Mouse (Mus musculus): ENCODE measurements around the gene Gm26602.
A peak's percentile ranks its signal among the peaks of the same experiment; 100 is the strongest.
"Not testable (repeated sequence)": the region's sequence is repeated elsewhere in the genome, so short reads cannot be mapped to it uniquely, and the experiment has no call there.

The Gm26602 gene

DNA sequence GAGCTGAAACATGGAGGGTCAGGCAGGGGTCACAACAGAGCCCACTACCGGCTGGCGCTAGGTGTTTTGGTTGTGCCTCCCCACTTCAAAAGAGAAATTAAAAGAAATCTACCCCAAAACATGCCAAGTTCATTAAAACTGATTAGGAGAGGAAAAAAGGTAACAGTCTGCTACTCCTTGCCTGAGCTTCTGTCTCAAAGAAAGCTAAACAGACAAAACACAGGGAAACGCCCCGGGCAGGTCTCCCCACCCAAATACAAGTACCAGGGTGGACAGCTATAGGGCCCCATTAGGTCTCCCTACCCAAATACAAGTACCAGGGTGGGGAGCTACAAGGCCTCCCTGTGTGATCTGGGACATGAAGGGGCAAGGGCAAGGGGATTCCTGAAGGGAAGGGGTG, at the start of gene Gm26602:
Gm26602 (plus strand) TSS at position 301 of the 400 bp plus-strand sequence.
- no peak for DNase-seq (ENCODE audit: low read depth)

DNA sequence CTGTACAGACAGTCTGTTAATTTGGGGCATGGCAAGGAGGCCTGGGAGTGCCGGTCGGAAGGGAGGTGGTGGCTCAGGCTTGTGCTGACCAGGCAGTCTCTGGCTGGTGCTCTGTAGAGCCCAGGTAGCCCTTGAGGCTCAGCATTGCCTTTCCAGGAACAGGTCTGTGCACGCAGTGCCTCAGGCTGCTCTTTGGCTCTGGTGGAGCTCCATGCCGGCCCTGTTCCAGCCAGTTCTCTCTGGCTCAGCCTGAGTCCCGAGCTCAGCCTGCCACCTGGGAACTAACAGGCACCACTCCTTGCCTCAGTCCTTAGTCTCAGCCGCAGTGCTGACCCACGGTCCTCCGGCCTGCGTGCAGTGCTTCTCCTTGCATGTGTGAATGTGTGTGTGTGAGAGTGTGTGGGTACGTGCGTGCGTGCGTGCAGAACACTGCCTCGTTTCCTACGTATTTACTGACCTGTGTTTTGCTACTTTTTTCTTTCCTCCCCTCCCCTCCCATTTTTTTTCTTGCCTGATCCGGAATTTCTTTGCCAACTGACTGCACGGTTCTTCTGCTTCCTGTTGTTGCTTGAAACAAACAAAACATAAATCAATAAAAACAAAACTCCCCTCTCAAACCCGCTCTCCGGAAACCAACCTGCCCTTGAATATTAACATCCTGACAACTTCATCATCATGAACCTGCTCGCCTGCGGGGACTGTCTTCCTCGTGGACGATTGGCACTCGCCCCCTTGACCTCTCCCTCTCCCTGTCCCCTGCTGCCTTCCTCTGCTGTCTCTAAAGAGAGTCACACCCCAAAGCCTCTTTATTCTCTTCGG, 49.2 kb upstream of the Gm26602 start:
- DNase-seq (ENCODE audit: low read depth): no peak

DNA sequence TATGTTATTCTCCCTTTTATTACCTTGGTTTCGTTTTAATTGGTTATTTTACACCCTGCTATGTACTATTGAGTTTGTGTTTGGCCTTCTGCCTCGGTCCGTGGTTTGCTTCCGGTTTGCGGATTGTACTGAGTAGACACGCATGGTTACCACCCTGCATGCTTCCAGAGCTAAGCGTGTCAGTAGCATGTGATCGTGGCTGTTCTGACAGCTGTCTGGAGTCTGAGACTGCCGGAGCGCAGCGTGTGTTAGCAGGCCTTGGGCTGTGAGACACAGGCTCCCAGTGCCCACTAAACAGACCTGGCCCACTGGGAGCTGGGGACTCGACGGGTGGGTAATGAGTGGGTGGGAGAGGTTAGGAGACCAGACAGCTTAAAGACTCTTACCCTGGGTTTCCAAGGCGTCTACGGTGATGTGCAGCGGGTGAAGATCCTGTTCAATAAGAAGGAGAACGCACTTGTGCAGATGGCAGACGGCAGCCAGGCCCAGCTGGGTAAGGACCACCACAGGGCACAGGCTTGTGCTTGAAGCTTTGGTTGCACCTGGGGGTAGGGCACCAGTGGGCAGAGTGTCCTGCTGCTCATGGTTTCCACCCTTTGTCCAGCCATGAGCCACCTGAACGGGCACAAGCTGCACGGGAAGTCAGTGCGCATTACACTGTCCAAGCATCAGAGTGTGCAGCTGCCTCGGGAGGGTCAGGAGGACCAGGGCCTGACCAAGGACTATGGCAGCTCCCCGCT, 48.4 kb upstream of the Gm26602 start:
- no peak for DNase-seq (ENCODE audit: low read depth)

DNA sequence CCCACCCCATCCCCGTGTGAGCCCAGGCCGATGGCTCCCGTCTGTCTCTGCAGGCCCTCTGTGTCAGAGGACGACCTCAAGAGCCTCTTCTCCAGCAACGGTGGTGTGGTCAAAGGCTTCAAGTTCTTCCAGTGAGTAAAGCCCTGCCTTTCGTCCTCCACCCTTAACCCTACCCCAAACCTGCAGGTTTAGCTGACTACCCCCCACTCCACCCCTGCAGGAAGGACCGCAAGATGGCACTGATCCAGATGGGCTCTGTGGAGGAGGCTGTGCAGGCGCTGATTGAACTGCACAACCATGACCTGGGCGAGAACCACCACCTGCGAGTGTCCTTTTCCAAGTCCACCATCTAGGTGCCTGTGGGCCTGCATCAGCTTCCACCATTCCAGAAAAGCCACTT, 47.7 kb upstream of the Gm26602 start:
- no peak for DNase-seq (ENCODE audit: low read depth)

DNA sequence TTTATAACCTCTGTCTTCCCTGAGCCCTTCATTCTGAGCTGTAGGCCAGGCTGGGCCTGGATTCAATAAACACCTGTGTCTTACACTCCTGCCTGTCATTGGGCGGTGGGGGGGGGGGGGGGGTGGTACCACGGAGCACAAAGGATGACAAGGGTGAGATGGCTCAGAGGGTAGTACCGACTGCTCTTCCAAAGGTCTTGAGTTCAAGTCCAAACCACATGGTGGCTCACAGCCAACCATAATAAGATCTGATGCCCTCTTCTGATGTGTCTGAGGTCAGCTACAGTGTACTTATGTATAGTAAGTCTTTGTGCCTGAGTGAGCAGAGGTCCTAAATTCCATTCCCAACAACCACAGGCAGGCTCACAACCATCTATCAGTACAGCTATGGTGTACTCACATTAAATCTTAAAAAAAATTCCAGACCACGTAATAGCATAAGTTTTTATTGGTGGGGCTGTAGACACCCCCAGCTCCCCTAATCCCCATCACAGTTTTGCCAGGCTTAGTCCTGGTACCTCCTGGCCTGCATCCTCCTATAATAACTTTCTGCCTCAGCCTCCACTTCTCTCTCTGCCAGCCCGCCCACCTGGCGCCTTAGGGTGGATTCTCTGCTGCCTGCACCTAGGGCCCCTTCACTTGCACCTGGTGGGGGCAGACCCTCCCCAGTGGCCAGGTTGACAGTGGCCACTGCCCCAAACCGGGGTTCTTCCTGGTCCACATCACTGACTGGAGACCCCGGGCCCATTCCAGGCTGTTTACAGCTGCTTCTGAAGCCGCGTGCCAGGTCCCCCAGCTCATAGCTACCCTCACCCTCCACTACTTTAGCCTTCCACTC, 46.1 kb upstream of the Gm26602 start:
- no peak for DNase-seq (ENCODE audit: low read depth)

DNA sequence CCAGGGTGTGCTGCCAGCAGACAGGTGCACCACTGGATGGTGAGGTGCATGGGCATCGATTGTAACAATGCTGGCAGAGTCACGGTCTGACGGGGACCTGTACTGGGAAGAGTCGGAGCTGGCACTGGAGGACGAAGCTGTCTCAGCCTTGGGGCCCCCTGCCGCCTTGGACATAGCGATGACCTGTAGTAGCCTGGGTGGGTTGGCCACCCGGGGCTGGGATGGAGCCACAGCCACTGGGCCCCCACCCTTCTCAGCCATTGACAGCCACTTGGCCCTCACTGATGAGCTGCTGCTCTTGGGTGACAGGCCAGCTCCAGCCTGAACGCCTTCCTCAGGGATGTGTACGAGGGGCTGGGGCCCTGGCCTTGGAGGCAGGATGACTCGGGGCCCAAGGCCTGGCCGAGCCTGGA, 45.5 kb upstream of the Gm26602 start:
- no peak for DNase-seq (ENCODE audit: low read depth)

DNA sequence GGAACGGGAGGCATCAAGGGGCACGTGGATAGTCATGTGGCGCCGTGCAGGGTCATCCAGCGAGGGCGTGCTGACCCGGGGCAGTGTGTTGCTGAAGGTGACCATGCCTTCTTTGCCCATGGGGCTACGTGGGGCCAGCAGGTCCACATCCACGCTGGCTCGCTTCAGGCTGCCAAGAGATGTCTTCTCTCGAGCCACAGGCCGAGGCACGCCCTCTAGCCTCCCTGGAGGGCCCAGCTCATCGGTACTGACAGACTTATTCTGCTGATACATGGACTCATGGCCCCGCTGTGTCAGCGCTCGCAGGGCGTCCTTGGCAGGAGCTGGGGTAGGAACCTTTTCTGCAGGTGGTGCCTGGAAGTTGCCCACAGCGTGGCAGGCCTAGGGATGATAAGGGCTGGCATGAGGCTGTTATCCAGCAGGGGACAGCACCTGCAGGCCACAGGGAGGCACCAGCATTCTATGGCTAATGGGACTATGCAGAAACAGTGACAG, 44.8 kb upstream of the Gm26602 start:
- DNase-seq (ENCODE audit: low read depth): no peak

DNA sequence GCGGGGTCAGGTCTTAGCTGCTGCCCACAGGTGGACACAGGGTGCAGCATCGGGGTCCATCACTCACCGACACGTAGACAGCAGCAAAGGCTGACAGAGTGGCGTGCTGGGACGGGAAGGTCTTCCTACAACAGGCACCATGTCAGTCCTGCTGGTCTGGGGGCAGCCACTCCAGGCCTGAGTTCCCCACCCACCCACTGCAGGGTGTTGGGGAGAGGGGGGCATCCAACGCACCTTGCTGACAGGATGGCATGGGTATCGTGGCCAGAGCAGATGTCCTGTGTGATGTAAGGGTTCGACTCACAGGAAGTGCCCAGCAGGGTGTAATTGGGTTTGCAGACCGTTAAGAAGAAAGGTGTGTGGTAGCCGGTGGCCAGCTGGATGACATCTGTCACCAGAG, 44.1 kb upstream of the Gm26602 start:
- no peak for DNase-seq (ENCODE audit: low read depth)

DNA sequence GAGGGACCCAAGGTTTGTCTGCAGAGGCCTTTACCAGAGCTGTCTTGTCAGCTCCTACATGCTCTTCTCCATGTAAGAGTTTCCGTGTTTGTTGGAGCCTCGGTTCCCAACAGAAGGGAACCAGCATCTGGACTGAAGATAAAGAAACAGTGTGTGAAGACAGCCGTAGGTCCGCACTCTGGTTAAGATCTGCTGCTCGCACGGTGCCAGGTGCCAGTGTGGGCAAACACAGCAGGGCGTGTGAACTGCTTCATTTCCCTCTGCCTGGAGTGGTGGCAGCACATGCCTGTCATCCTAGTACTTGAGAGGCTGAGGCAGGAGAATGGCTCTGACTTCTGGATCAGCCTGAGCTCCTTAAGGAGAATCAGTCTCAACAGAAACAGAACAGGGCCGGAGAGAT, 38.8 kb upstream of the Gm26602 start:
- DNase-seq (ENCODE audit: low read depth): no peak

DNA sequence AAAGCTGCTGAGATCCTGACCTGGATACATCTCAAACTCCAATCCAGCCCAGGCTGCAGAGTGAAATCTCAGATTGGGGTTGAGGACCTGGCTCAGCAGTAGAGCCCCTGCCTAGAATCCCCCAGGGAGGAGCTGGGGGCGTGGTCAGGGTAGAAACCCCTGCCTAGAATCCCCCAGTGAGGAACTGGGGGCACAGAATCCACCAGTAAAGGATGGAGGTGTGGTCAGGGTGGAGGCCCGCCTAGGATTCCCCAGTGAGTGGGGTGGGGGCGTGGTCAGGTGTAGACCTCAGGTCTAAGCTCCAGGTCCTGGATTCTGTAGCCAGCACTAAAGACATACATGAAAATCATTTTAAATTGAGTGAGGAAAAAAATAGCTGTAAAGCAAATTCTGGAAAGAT, 37.8 kb upstream of the Gm26602 start:
- DNase-seq (ENCODE audit: low read depth): no peak

DNA sequence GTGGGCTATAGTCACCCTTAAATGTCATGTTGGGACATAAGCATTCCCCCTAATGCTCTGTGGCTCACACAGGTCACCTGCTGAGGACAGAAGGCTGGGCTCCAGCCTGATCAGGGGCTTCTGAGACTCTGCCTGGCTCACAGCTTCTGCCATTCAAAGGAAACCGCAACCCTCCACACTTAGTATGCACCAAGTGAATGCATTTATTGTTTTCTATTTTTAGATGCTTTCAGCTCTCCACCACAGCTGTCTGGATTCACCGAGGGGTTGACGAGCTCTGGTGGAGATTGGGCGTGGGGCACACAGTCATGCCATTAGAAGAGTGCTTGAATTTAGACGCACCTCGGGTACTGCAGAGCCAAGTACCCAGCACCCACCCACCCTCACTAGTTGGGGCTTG, 37.3 kb upstream of the Gm26602 start:
- no peak for DNase-seq (ENCODE audit: low read depth)

DNA sequence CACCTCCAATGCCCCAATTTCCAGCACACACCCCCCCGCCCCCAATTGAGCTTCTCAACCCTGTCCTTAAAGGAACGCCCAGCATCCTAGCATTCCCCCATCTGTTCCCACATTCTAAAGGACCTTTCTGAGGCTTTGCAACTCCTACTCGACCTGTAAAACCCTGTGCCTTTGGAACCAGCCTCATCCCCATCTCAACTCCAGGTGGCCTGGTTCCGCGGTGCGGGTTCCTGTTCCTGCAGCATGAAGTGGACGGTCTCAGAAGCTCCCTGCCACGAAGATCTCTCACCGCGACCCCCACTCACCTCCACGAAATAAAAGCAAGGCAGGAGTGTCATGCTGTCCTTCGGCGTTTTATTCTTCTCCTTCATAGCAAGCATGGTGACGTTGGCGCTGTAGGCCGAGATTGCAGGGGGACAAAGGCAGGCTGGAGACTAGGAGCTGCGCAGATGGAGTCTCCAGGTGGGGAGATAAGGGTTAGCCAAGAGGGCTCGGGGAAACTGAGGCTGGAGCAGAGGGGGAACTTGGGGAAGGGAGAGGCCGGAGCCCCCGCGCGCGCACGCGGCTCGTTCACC, 36.9 kb upstream of the Gm26602 start:
- DNase-seq (ENCODE audit: low read depth): no peak

DNA sequence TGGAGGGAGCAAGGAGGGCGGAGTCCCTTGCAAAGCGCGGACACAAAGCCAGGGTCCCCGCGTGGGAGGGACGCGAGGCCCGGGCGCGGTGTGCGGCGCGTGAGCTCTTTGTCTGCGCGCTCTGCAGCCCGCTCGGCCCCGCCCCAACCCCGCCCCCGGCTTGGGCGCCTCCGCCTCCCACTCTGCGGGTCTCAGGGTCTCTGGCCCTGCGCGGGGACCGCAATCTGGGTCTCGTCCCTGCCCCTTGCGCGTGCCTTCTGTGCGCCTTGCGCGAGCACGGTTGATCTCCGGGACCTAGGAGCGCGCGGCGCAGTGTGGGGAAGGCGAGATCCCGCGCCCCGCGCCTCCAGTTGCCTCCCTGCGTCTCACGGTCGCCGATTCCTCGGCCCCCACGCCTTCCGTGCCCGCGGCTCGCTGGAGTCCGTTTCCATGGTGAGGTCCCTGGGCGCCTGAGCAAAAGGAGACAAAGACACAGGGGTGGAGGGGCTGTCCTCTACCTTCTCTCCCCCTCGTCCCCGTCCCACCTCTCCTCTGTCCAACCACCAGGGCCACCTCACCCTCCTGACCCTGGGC, 36.3 kb upstream of the Gm26602 start, which contains the start of the genes Prtn3 and Plppr3:
Prtn3 (plus strand) TSS at position 187 of the 573 bp plus-strand sequence.
Plppr3 (minus strand) TSS at position 345 of the 573 bp plus-strand sequence.
- DNase-seq (ENCODE audit: low read depth): no peak

DNA sequence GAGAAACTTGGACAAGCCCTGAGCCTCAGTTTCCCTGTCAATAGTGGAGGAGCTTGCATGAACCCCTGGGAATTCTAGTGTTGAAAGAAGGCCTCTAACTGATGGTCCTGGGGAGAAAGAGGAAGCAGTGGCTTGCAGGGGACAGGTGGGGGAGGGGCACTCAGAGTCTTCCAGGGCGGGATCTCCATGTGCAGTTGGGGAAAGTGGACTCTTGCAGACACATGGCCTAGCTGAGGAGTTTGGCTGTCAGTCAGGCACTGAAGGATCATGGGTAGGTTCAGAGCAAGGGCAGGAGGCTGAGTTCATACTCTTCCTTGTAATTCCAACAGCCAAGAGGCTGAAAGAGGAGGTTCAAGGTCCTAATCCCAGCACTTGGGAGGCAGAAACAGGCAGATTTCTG, 33.5 kb upstream of the Gm26602 start:
- DNase-seq (ENCODE audit: low read depth): no peak

DNA sequence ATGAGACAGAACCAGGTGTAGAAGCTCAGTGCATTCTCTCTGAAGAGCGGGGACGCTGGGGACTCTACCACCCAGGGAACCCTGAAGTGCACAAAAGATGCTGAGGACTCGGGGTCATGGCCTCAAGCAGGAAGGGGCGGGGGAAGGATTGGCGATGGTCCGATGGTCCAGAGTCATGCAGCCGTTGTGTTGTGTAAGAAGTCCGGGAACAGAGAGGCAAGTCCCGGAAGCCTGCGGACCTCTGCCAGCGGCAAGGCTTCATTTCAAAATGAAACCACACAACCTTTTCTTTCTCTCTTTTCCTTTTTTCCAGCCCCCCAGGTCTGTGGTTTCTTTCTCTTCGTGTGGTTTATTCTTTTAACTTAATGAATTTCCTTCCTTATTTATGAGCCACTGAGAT, 32.9 kb upstream of the Gm26602 start:
- DNase-seq (ENCODE audit: low read depth): no peak

DNA sequence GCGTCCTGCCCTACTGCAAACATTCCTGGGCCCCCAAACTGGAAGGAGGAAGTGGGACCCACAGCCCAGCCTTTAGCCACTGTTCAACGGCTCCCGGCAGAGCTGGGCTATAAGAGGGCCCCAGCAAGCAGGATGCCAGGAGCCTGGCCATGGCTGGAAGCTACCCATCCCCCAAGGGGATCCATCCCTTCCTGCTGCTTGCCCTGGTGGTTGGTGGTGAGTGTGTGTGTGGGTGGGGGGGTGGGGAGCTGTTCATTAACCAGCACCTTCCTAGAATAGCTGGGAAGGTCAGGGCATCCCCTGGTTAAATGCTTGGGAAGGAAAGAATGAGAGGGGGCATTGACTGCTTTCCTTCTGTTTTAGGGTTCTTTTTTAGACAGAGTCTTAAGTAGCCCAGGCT, 31.1 kb upstream of the Gm26602 start:
- DNase-seq (ENCODE audit: low read depth): no peak

DNA sequence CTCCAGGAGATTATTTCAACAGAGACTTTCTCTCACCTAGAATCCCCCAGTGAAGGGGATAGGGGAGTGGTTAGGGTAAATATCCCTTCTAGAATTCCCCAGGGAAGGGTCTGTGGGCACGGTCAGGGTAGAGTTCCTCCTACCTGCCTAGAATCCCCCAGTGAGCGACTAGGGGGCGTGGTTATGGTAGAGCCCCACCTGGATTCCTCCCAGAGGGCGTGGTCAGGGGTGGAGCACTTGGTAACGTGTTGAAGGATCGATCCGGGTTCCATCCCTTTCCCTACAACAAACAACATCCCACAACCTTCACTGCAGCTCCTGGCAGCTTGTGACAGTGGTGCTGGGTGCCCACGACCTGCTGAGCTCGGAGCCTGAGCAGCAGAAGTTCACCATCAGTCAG, 29.9 kb upstream of the Gm26602 start:
- DNase-seq (ENCODE audit: low read depth): no peak

DNA sequence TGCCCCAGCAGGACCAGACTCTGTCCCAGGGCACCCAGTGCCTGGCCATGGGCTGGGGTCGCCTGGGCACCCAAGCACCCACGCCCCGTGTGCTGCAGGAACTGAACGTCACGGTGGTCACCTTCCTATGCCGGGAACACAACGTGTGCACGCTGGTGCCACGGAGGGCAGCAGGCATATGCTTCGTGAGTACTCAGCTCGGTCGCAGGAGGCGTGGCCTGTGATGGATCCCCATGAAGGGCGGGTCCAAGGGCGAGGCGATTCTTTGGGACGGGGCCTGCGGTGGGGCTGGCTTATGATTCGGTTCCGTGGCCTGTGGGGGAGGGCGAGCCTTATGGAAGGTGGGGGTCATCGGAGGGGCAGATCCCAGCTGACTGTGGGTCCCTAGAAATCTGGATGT, 28.7 kb upstream of the Gm26602 start:
- peak; percentile 56 for DNase-seq (ENCODE audit: low read depth)

DNA sequence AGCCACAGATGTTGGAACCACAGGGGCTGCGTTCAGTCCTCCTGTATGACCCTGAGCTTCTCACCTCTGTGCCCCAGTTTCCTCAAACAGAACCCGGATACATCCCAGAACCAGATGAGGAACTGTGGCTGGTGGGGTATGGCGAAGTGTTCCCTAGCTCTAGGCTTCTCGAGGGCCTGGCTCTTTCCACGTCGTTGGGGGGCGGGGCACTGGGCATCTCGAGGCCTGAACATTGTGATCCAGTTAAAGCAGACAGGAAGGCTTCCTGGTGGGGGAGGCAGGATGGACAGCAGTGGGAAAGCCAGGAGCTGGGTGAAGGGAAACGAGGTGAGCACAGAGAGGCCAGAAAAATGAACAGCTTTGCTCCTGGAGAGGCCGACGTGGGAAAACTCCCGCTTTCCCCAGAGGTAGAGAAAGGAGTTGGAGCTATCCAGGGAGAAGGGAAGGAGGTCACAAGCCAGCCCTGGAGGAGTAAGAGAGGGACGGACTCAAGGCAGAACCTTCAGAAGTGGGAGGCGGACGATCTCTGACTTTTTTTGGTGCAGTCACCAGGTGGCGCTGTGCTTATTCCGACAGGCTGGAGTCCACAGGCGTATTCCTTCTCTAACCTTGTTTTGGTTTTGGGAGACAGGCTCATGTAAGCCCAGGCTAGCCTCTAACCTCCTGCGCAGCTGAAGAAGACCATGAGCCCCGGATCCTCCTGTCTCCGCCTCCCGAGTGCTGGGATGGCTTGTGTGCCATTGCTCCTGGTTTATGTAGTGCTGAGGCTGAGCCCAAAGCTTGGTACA, 27.2 kb upstream of the Gm26602 start:
- peak; percentile 74 for DNase-seq (ENCODE audit: low read depth)

DNA sequence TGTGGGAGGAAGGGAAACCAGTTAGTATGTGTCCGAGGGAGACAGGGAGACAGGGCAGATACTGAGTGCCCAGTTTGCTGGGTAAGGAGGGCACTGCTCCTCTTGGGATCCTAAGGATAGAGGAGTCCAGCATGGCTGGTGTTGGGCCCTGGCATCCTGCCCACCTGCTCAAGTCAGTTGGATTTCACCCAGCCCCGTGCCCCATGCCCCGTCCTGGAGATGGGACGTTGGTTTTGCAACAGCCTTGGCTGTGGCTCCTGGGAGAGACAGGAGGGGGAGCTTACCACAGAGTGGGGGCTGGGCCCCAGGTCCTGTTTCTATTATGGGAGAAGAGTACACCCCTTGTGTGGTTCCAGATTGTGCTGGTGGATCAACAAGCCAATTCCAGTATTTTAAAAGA, 26.2 kb upstream of the Gm26602 start:
- DNase-seq (ENCODE audit: low read depth): no peak

DNA sequence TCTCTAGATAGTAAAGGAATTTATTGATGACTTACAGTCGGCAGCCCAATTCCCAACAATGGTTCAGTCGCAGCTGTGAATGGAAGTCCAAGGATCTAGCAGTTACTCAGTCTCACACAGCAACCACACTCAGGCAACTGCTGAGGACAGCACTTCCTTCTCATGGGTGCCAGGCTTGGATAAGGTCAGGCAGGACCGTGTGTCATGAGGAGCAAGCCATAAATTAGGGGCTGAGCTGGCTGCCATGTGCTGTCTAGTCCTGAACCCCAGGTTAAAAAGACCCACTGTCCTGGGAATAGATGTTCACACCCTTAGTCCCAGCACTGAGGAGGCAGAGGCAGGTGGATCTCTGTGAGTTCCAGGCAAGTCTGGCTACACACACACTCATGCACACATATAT, 25.7 kb upstream of the Gm26602 start:
- DNase-seq (ENCODE audit: low read depth): not testable (repeated sequence)

Measured in c-Kit-positive CD71-positive TER-119-negative erythroid progenitor cells, embryonic 14.5 days (primary cell).